Mouse (Mus musculus): ENCODE data around the gene Aldh3b1.

Aldh3b1 gene

DNA sequence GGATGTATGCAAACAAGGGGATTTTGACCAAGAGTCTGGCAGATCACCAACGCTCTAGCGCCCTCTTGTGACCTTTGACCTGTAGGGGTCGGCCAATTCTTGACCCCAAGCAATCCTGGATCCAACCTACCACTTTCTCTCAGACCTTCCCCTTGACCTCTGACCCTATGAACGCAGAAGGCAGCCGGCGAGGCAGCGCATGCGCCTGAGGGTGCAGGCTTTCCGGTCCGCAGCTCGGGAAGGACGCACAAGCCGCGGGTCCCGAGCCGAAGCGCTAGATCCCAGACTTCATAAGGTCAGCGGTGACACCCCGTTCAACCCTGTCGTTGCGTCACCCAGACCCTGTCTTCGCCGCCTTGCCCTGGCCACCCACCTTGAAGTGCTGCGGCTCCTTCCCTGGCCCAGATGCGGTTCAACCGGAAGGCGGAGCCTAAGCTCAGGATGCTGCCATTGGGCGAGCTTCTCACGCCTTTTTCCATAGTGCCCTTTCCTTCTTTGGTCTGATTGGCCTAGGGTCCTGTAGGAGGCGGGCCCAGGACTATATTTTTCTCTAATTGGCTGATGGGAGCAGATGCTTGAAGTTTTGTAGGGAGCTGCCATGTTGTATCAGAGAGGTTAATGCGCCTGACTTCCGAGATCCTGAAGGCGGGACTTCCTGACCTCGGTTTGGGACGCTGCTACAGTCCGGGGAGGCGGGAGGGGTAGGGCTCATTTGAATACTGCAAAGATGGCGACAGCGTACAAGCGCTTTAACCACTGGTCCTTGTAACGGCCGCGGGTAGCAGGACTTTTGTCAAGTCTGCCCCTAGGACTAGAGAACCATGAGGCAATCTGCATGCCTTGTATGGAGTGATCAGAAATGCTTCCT is 17.0 kb downstream of the Aldh3b1 start, which contains the start of gene Ndufs8:
Gene Ndufs8 (minus strand): TSS at position 438 of the 868 bp plus-strand sequence.
- DNase-seq (ENCODE audit: low spot score in 2 of 2): peak; percentile 93 to 94

GRCm38 (mm10) chr19:3910206-3910605 is 19.4 kb downstream of the Aldh3b1 start:
- DNase-seq (ENCODE audit: low spot score in 2 of 2): no peak

DNA sequence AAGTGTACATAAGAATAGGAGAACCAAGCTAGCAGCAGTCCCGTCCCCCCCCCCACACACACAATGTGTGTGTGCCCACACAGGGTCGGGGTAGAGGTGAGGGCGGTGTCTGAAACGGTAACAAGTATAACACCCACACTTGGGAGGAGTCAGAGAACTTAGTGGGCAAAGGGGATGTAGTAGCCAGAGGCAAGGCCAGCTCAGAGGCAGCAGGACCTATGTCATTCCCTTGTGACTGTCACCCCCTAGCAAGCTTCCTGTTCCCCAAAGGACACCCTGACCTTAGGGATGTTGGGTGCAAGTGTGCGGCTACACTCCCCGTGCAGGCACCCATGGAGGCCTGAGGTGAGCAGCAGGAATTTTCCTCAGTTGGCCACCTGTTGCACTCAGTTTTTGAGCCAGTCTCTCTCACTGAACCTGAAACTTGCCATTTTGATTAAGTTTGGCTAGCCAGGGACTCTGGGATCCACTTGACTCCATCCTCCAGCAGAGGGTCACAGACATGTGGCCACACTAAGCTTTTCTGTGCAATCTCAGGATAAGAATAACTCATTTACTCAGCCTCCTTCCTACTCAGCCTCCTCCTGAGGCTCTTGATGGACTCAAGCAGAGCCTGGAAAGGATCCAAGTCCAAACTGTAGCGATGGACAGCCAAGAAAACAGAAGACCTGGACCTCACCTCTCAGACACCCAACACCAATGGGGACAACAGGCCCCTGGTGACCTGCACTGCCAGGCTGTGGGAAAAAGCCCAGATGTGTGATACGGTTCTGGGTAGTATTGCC is 21.5 kb downstream of the Aldh3b1 start:
- no peak for DNase-seq (ENCODE audit: low spot score in 2 of 2)

GRCm38 (mm10) chr19:3906795-3907786 is 22.5 kb downstream of the Aldh3b1 start, which contains the start of gene Tcirg1:
TSS of gene Tcirg1 (minus strand) at chr19:3907133.
- DNase-seq (ENCODE audit: low spot score in 2 of 2): peak; percentile 60 to 62

- DNase-seq (ENCODE audit: low spot score in 2 of 2): peak; percentile 29 to 39
Observed at GRCm38 (mm10) chr19:3906326-3906725, 23.3 kb downstream of the Aldh3b1 start.

DNA sequence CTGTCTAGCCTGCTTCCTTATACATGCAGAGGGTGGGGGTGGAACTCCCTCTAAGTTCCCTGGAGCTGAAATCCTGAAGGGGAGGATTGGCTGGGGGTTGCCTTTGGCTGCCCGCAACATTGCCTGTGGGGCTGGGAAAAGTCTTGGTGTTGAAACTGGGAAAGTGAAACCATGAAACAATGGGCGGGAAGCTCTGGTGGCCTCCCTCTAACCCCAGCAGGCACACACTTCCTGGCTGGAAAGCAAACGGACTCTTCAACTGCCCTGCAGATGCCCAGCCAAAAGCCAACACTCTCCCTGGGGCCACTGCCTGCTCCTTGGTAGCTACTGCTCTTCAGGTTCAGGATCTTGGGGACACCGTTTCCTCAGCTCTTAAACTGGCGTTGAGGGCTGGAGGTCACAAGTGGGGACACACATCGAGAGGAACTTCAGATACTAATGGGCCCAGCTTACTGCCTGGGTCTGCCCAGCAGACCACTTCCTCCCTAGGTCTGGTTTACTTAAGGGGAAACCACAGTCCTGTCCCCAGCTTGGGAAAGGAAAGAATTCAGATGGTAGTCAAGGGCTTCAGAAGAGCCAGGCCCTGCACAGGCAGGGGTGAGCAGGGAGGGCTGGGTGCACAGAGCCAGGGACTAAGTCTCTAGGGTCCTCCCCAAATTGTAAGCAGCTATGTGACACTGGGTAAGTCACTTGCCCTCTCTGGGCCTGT is 24.2 kb downstream of the Aldh3b1 start:
- DNase-seq (ENCODE audit: low spot score in 2 of 2): peak; percentile 33 to 49

DNA sequence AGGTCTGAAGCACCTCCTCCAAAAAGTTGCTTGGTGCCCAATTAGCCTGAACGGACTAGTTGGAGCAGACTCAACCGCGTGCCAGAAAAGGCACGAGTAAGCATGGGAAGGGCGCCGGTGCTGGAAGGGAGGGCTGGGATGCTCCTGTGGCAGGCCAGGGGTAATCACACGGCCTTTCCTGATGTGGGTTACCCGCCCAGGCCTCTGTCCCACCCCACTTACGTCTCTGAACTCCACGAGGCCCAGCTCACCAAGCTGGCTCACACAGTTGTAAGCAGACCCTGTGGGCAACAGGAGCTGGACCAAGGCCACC is 25.3 kb downstream of the Aldh3b1 start:
- DNase-seq (ENCODE audit: low spot score in 2 of 2): no peak

GRCm38 (mm10) chr19:3903648-3904362 is 25.8 kb downstream of the Aldh3b1 start:
- DNase-seq (ENCODE audit: low spot score in 2 of 2): no peak

GRCm38 (mm10) chr19:3902966-3903365 is 26.6 kb downstream of the Aldh3b1 start:
- no peak for DNase-seq (ENCODE audit: low spot score in 2 of 2)

DNA sequence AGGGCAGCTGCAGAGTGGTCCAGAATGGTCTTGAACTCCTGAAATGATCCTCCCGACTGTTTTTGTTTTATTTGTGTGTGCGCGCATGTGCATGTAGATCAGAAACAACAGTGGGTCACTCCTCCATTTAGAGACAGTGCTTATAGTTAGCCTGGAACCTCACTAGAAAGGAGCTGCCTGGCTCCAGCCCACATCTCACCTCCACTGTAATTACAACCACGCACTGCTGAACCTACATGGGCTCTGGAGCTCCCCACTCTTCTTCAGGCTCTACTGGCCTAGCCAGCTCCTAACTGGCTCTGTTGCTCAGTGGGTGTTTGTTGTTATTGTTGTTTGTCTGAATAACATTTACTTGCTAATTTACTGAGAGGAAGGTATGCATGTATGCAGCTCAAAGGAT is 30.0 kb downstream of the Aldh3b1 start:
- DNase-seq (ENCODE audit: low spot score in 2 of 2): no peak

DNA sequence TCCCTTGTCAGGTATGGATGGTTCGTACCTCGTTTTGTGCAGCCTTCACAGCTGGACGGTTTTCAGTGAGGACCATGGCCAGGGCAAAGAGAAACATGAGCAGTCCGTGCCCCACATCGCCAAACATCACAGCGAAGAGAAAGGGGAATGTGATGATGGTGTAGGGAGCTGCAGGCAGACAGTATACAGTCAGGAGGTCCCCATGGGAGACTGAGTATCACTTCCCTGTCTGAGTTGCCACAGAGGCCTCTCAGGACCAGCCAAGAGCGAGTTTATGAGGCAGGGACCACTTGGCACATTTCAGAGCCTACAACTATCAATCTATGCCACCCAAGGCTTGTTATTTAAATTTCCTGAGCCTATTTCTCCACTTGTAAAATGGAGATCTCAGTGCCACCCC is 30.7 kb downstream of the Aldh3b1 start:
- DNase-seq (ENCODE audit: low spot score in 2 of 2): peak in 1 of 2 experiments; percentile 55

GRCm38 (mm10) chr19:3897557-3897956 is 32.1 kb downstream of the Aldh3b1 start:
- DNase-seq (ENCODE audit: low spot score in 2 of 2): no peak

GRCm38 (mm10) chr19:3896208-3896607 is 33.4 kb downstream of the Aldh3b1 start:
- no peak for DNase-seq (ENCODE audit: low spot score in 2 of 2)

DNA sequence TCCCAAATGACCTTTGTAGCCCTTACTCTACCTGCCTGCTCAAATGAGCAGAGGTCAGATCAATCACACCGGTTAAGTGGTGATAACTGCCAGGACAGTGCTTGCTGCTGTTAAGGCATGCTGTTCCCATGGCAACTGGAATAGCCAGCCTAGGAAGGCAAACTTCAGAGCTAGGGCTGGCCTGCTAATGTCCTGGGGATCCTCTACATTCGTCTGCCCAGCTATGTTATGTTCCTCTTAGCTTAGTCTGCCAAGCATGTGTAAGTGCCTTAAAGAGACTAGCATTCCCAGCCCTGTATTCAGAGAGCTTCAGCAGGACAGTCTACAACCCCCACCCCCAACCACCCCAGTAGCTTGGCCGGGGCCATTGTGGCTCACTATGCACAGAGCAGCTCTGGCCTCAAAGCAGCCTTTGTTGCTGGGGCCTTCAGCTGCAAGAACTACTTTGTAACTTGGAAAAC is 34.4 kb downstream of the Aldh3b1 start:
- DNase-seq (ENCODE audit: low spot score in 2 of 2): no peak

GRCm38 (mm10) chr19:3894294-3894693 is 35.3 kb downstream of the Aldh3b1 start:
- no peak for DNase-seq (ENCODE audit: low spot score in 2 of 2)

DNA sequence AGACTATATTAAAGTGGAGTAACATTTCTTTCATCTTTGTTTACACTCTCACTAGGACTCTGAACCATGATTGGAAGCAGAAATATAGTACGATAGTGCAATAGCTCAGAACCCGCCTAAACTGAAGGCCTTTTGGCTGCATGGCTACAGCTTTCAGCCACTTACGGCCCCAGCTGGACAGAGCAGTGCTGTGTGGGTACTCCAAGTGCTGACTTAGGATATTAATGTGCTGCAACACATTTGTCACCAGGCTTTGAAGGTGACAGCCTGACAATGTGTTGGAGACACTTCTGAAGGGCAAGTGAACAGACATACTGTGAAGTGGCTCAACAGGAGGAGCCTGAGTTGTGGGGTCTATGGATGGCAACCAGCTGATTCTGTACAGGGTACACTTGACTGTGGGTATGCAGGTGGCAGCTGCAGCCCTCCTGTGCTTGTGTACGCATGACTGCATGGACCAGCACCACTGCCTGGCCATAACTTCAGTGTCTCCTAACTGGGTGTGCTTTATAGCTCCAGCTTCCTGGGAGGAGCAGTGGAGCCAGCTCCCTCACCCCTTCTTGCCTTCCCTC is 36.0 kb downstream of the Aldh3b1 start:
- DNase-seq (ENCODE audit: low spot score in 2 of 2): no peak

DNA sequence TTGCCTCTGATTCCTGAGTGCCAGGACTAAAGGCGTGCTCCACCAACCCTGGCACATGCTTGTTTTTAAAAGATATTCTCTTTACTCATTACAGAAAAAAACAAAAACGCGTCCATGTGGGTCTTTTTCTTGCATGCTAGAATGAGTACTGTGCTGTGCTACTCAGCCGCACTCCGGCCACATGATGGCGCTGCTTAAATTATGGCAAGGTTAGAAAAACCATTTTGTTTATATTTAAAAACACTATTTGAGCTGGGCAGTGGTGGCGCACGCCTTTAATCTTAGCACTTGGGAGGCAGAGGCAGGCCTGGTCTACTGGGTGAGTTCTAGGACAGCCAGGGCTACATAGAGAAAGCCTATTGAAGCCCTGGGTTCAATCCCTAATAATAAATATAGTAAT is 39.4 kb downstream of the Aldh3b1 start:
- DNase-seq (ENCODE audit: low spot score in 2 of 2): peak in 1 of 2 experiments; percentile 48

DNA sequence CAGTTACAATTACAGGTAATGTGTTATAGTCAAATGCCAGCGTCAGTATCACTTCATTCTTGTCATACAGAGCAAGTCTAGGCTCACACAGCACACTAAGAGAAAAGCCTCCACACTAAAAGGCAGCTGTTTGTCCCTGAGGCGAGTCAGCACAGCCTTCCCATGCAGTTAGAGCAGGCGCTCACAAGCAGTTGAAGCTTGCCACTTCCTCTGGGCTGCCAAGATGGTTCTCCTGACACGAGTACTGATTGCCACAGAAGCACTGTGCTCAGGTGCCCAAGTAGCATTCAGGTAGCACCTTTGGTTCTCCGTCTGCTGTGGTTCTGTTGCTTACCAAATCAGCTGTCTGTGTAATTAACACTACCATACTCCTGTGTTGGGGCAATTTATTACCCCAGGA is 40.5 kb downstream of the Aldh3b1 start:
- DNase-seq (ENCODE audit: low spot score in 2 of 2): no peak

DNA sequence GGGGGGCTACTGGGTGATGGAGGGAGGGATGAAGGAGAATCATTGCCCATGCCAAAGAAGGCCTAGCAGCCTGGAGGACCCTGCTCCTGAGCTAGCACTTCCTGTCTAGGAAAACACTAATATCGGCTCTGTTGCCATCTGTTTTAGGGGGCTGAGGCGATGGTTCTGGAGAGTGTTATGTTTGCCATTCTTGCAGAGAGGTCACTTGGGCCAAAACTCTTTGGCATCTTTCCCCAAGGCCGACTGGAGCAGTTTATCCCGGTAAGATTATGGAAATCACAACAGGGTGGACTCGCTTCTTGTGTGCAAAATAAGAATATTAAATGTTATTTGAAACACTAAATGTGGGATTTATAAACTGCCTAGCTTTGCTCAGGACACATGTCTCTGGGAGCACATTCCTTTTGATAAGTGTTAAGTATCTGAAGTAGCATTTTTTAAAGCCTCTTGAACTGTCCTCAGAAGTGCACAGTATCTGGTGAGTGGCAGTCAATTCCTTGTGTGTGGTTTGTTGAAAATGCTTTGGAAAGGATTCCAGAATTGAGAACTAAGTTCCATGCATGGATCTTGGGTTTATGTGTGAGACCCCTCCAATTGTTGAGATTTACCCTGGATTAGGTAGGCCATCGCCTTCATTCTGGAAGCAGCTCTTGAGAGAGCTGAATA is 45.1 kb downstream of the Aldh3b1 start:
- DNase-seq (ENCODE audit: low spot score in 2 of 2): no peak
